Mouse (Mus musculus) urinary bladder, adult 18-20 months (tissue): ENCODE measurements at regions not wholly inside any gene's neighbourhood (a gene's known extent, or its start where the extent isn't known, plus 50 kb on each side); places are given as distances from the start of the nearest gene placed in this dataset.
A peak's percentile ranks its signal among the peaks of the same experiment; 100 is the strongest.

Experiments used
- DNase-seq, 2 experiments: peaks; one replicate each; pipeline ENCODE4 v3.0.0; 2022; ENCODE audit warnings: low spot score in 2 of 2, mixed read lengths in 2 of 2

- no peak for DNase-seq
Observed at GRCm38 (mm10) chr10:9074916-9075315, 189.0 kb upstream of the Sash1 start.

- peak; percentile 4 to 39 for DNase-seq
Observed at GRCm38 (mm10) chr10:9071630-9072029, 185.8 kb upstream of the Sash1 start.

DNA sequence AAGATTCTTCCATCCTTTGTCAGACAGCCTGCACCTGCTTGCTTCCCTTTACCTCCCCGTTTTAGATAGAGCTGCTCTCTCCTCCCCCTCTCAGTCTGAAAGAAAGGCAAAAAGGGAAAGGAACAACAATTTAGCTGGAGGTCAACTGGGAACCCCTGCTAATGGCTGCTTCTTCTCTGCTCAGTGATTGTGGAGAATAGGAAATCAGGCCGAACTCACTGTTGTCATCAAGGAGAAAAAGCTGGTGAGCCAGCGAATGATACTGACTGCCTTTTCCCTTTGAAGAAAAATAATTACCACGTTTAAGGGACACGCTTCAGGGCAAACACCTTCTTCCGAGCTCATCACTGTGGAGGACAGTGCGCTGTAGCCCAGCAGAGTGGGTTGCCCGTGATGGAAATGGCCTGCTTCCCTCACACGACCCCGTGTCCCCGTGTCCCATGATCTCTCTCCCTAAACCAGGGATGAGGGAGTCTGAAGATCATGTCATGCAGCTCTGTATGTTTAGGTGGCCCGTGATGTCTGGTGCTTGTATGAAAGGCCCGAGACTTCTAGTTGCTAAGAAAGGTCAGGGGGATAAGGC, 183.8 kb upstream of the Sash1 start:
- DNase-seq: no peak

DNA sequence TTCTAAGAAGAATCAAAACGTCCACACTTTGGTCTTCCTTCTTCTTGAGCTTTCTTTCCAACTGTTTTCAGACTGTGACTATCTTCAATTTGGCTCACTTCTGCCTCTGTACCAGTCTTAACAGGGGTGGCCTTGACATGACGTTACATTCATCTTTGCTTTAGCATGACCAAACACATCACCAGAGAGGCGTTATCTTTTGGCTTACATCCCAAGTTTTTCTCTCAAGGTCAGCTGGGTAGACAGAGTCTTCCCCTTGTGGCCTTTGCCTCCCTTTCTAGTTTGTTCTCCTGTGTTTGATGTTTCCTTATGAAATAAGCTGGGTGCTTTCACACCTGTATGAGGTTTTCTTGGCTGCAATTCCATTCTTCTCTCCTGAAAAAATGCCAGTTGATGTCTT, 180.7 kb upstream of the Sash1 start:
- DNase-seq: no peak

DNA sequence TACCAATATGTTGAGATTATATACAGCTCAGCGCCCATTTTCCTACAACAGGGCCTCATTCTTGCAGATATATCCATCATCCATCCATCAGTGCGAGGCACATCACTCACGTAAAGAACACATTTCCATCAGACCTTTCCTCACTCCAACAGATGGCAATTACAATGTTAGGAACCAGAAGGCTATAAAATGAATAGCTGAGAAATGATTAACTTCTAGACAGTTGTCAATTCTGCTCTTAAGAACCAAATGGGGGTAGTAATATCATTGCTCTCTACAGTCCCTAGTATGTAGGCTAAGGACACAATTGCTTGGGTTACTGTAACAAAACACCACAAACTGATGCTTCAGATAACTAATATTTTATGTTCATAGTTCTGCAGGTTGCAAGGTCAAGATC, 176.1 kb upstream of the Sash1 start:
- no peak for DNase-seq

DNA sequence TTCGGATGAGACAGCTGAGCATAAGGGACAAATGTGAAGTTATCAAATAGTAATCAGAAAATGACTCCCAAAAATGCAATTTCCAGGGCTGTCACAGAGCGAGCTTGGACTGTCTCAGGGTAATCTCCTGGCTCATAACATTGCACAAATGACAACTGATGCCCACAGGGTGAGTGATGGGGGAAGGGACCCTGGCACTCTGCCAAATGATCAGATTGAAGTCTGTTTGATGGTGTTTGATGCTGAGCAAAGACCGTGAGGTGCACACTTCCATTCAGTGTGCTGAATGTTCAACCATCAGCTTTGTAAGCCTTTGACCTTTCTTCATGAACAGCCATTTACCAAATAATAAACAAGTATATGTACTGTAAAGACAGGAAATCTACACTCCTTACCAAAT, 169.4 kb upstream of the Sash1 start:
- DNase-seq: no peak

DNA sequence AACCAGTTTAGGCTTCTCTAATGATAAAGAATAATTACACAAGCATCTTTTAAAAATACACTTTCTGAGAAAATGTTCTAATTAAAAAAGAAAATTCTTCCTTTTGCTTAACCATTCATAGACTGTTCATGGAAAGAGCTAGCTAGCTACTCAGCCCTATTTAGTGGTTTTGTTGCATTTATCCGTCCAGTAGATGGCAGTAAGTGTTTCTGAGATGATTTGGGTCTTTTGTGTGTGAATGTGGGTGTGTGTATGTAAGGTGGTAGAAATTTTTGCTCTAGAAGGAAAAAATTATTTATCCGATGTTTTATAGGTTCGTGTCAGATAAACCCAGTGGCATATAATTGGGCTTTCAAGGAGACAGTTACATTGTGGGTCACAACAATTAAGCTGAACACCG, 167.5 kb upstream of the Sash1 start:
- DNase-seq: no peak

DNA sequence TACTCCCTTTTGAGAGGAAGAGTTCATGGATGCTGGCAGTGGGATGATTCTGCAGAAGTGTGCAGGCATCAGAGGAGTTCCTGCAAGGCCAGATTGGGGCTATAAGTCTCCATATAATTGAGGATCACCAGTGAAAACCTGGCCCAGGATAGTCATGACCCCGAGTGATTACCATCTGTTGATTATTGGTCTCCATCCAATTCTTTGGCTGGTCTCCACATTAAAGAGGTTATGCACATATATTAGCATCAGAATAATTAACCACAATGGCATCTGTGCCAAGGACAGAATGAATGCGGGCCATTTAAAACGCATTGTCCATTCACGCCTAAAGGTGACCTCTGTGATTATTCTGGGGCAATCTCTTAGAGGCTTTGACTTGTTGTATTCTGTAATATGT, 161.5 kb upstream of the Sash1 start:
- no peak for DNase-seq

GRCm38 (mm10) chr10:9044746-9045370, 159.0 kb upstream of the Sash1 start:
- no peak for DNase-seq

DNA sequence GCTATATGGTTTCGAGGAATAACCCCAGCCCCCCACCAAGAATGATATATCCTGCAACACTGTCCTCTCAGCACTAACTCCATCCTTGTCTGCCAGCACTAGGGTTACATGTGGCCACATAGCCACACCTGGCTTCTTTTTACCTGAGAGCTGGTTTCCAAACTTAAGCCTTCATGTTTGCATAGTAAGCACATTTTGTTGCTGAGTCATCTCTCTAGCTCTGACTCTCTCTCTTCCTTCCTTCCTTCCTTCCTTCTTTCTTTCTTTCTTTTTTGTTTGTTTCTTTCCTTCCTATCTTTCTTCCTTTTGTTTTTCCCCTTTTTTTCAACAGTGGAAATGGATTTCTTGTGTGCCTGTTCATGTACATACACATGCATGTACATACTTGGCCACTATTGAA, 157.6 kb upstream of the Sash1 start:
- no peak for DNase-seq

GRCm38 (mm10) chr10:9030486-9030885, 144.6 kb upstream of the Sash1 start:
- no peak for DNase-seq

GRCm38 (mm10) chr10:9029506-9029905, 143.6 kb upstream of the Sash1 start:
- DNase-seq: peak; percentile 17 to 62

GRCm38 (mm10) chr10:9027070-9027807, 141.4 kb upstream of the Sash1 start:
- no peak for DNase-seq

DNA sequence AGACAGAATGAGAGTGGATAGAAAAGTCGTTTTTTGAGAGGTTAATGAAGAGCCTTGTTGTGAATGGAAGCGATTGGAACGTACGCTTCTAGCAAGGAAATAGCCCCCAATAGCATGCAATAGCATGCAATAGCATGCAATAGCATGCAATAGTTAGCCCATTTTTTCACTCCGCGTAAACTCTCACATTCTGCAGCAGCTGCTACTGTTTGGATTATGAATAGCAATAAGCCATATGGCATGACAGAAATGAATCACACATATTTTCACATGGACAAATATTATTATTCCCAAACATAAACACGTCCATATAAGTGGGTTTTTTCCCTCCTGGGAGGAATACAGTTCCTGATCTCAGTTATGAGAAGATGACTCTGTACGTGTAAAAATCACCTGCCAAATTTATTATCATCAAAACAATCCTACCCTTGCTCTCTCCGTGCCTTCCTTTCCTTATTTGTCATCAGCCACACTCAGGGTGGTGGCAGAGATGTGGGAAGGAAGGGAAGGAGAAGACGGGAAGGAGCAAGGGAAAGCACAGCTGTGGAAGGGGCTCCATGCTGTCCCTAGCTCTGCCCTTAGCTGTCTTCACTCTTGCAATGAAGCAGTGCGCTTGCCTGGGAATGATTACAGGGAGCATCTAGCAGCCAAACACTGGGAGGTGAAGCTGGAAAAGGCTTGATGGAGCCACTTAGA, 129.1 kb upstream of the Sash1 start:
- no peak for DNase-seq

DNA sequence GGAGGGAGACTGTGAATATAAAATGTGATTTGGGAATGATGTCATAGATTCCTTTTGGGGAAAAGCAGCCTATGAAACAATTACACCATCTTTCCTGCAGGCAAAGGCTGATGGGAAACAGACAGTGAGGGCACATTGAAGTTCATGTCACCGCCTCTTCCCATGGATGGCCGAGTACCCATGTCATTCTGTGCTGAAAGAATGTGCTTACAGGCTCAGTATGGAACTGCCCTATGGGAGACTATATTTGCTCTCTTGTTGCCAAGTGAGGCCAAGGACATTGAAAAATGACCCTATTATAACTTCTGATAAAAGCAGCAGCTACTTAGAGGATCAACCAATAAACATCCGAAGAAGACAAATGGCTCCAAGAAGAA, 127.7 kb upstream of the Sash1 start:
- no peak for DNase-seq

DNA sequence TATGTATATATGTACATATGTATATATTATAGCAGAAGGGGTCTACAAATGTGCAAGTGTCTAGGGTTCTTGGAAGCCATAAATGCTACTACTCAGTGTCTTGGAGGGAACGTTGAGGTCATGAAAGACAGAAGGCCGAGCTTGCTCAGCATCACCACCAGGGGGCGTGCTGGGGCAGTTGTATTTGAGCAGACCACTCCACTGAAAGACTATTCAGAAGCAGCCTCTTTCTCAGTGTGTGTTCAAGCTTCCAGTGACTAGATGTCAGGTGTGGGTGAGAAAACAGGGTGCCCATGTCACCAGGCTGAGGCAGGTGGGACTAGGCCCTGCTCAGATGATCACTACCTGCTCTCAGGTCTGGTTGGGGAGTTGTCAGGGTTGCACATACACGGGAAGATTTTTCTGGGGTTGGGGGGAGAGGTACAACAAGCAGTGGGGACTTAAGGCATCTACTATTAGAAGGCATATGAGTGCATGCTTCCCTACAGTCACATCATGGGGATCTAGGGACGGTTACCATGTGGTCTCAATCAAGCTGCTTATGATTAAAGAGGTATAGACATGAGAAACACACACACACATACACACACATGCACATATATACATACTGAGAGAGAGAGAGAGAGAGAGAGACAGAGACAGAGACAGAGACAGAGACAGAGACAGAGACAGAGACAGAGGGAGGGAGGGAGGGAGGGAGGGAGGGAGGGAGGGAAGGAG, 127.1 kb upstream of the Sash1 start:
- peak; percentile 44 to 47 for DNase-seq

- peak; percentile 27 to 61 for DNase-seq
Observed at GRCm38 (mm10) chr10:9011906-9012305, 126.0 kb upstream of the Sash1 start.

- DNase-seq: no peak
Observed at GRCm38 (mm10) chr10:9010191-9010590, 124.3 kb upstream of the Sash1 start.

DNA sequence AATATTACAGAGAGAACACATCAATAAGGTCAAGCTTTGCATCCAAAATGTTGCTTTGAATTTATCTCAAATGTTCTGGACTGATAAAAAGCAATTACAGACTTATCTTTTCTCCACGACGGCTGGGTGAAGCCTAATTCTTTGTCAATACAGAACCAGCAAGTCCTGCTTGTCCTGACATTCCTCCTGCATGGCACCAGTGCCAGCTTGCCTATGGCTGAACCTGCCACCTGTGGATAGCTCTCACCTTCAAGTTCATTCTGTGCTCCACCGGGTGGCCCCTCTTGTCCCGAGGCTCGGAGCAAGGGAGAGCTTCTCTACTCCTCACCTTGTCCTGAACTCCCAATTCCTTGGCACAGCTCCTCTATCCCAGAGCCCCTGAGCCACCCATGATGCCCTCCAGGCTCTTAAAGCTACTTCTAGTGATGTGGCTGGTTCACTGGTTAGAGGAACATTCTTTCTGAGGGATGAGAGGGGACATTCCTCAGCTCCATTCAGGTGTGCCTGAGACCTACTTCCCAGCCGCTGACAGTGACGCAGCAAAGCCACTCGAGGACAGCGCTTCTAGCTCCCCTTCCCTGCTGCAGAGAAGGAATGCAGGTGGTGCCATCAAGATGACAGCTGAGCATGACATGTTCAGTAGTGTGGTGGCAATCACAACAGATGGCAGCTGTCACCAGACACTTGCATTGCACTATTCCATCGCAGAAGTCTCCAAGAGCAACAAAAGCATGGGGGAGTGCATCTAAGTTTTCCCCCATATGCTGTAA, 119.5 kb upstream of the Sash1 start:
- DNase-seq: peak in 1 of 2 experiments; percentile 45

DNA sequence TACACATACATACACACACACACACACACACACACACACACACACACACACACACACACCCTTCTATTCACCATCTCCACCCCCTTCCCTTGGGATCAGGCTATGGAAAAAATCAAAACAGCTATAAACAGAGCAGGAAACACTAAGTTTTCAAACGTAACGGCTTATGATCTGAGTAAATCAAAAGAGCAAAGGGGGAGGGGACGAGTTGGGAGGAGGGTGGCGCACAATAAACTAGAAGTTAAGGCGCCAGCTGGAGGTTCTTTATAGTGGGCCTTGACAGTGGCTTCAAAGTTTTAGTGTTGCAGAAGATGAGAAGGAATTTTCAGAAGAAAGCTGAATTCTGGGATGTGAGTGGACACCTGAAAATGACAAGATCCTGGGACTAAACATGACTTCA, 116.4 kb upstream of the Sash1 start:
- DNase-seq: no peak

GRCm38 (mm10) chr10:8998758-8999398, 113.0 kb upstream of the Sash1 start:
- no peak for DNase-seq
